Mouse (Mus musculus): ENCODE measurements around the gene Olfr503.

DNA sequence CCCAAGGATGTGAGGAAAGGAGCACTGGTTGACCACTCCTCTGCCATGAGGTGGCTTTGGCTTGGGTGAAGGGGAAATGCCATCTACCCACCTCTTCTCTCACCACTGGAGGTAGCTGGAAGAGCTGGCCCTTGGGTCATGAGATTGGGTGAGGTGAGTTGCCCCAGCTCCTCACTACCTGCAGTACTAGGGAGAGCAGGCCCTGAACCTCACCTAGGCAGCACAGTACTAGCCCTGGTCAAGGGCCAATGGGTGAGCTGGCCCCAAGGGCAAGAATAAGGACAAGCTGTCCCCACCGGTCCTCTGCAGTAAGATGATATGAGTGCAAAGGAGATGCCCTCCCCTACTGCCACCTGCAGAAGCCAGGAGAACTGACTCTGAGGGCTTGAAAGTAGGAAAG, 45.5 kb downstream of the Olfr503 start:
- TF ChIP-seq CTCF (conservative IDR thresholded peaks at IDR 0.05 in 1 of 2, IDR thresholded peaks at IDR 0.05 in 1 of 2; ENCODE audit: low read depth in 2 of 2, low read length in 2 of 2) = no peak
- TF ChIP-seq EP300 (IDR thresholded peaks at IDR 0.05; ENCODE audit: low read length) = no peak
- TF ChIP-seq ZC3H11A (IDR thresholded peaks at IDR 0.05; ENCODE audit: low read depth, low read length) = no peak
